Mouse (Mus musculus) T-helper 1 cell (primary cell): ENCODE data around the gene Gm10491.
"Not testable (repeated sequence)": the region's sequence is repeated elsewhere in the genome, so short reads cannot be mapped to it uniquely, and the experiment has no call there.

Experiments
- in situ Hi-C: fragments of 300-600 bp; cut with MboI, MseI; formaldehyde crosslinking; loops from one replicate; pipeline ENCODE4 v1.15.1; 2025; ENCODE audit warnings: high pct_unique_total_duplicates

Gm10491 gene

GRCm38 (mm10) chrX:7907735-7908134 is at the start of gene Gm10491:
Gm10491 (minus strand) TSS chrX:7907835.
- in situ Hi-C loops: no loop called here

GRCm38 (mm10) chrX:7950091-7950490 is 42.5 kb upstream of the Gm10491 start:
- in situ Hi-C loops: no loop called here

- in situ Hi-C loops: no loop called here
Observed at GRCm38 (mm10) chrX:7947900-7948492, 40.4 kb upstream of the Gm10491 start.

- in situ Hi-C loops: no loop called here
Observed at GRCm38 (mm10) chrX:7947108-7947899, 39.7 kb upstream of the Gm10491 start, which contains the start of gene Hdac6. Hdac6 (minus strand) TSS chrX:7947889.

GRCm38 (mm10) chrX:7945618-7946017 is 38.0 kb upstream of the Gm10491 start:
- in situ Hi-C loops: no loop called here

GRCm38 (mm10) chrX:7937667-7938066 is 30.0 kb upstream of the Gm10491 start:
- in situ Hi-C loops: no loop called here

GRCm38 (mm10) chrX:7936874-7937273 is 29.2 kb upstream of the Gm10491 start:
- in situ Hi-C loops: no loop called here

- in situ Hi-C loops: no loop called here
Observed at GRCm38 (mm10) chrX:7928270-7928790, 20.7 kb upstream of the Gm10491 start, which contains the start of gene Eras. Eras (minus strand) TSS chrX:7928607.

GRCm38 (mm10) chrX:7927116-7927515 is 19.5 kb upstream of the Gm10491 start:
- in situ Hi-C loops: no loop called here

GRCm38 (mm10) chrX:7926266-7926665 is 18.6 kb upstream of the Gm10491 start:
- in situ Hi-C loops: no loop called here

- in situ Hi-C loops: loop anchor here (5.0 kb wide), 1 partner anchor 95 kb away; the partner anchor contains the start of gene Glod5
Observed at GRCm38 (mm10) chrX:7922032-7922431, 14.4 kb upstream of the Gm10491 start.

GRCm38 (mm10) chrX:7919601-7920383 is 12.2 kb upstream of the Gm10491 start, which contains the start of gene Pcsk1n:
Pcsk1n (plus strand) TSS chrX:7919822.
- in situ Hi-C loops: loop anchor here (5.0 kb wide), 1 partner anchor 98 kb away; the partner anchor contains the start of gene Glod5

GRCm38 (mm10) chrX:7917960-7918359 is 10.3 kb upstream of the Gm10491 start:
- in situ Hi-C loops: not testable (repeated sequence)

- in situ Hi-C loops: not testable (repeated sequence)
Observed at GRCm38 (mm10) chrX:7915669-7916068, 8.0 kb upstream of the Gm10491 start.

- in situ Hi-C loops: no loop called here
Observed at GRCm38 (mm10) chrX:7910473-7910872, 2.8 kb upstream of the Gm10491 start.

GRCm38 (mm10) chrX:7909242-7909641 is 1.6 kb upstream of the Gm10491 start, which contains the start of gene Gm10490:
Gm10490 (plus strand) TSS chrX:7909542.
- in situ Hi-C loops: not testable (repeated sequence)

GRCm38 (mm10) chrX:7904441-7904840 is 3.2 kb downstream of the Gm10491 start:
- in situ Hi-C loops: no loop called here

GRCm38 (mm10) chrX:7898880-7899874 is 8.5 kb downstream of the Gm10491 start, which contains the start of the genes Pqbp1 and Timm17b:
Pqbp1 (minus strand) TSS chrX:7899269.
Timm17b (plus strand) TSS chrX:7899357.
- in situ Hi-C loops: no loop called here

GRCm38 (mm10) chrX:7898211-7898610 is 9.4 kb downstream of the Gm10491 start:
- in situ Hi-C loops: no loop called here
